Mouse (Mus musculus) fat pad, adult 2 months (tissue): Measurements from ENCODE around the gene Gm34653.
"Not testable (repeated sequence)": the region's sequence is repeated elsewhere in the genome, so short reads cannot be mapped to it uniquely, and the experiment has no call there.

Experiments
- DNase-seq: peaks from one replicate; pipeline ENCODE4 v3.0.0-alpha.2; 2011; ENCODE audit warnings: low read depth, low spot score; ENCODE audit errors: extremely low read depth

The Gm34653 gene

DNA sequence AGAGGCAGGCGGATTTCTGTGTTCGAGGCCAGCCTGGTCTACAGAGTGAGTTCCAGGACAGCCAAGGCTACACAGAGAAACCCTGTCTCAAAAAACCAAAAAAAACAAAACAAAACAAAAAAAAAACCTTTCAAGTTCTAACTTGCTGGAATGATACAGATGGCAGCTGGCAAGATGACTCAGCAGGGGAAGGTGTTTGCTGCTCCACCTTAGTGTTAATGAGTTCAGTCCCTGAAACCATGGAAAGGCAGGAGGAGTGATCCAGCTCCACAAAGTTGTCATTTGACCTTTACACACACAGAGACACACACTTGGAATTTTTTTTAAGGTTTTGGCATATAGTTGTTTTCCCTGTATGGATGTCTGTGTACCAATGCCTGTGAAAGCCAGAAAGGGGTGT, 16.9 kb upstream of the Gm34653 start:
- DNase-seq, result not testable (repeated sequence)

GRCm38 (mm10) chr2:34818492-34818891, 14.3 kb upstream of the Gm34653 start:
- DNase-seq, result no peak

DNA sequence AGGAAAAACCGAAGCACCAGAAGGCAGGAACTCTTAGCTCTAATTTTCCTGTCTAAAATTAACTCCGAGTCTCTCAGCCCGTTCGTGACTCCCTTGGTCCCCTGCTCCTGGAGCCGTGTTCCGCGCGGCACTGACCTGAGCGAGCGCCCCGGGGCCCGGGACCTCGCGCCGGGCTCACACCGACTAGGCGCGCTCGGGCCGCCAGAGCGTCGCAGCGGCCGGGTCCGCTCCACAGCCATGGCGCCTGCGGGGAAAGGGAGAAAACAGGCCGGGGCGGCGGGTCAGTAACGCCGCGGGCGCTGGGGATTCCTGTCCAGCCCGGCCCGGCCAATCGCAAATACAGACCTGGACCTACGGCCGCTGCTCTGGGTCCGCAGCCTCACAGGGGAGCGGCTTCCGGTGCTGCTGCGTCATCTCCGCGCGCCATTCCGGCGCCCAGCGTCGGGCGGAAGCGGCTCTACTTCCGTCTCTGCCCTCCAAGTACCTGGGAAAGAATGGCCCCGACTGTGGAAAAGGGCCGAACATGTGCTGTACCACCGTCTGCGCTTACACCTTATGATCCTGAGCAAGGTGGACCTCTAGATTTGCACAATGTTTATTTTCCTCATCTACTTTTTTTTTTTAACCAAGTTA, 6.9 kb upstream of the Gm34653 start, which contains the start of gene Fbxw2:
Gene Fbxw2 (minus strand): TSS at position 485 of the 633 bp plus-strand sequence.
- no peak for DNase-seq

GRCm38 (mm10) chr2:34826460-34827231, 6.2 kb upstream of the Gm34653 start:
- DNase-seq, result no peak

GRCm38 (mm10) chr2:34827591-34827990, 5.2 kb upstream of the Gm34653 start:
- DNase-seq, result no peak

DNA sequence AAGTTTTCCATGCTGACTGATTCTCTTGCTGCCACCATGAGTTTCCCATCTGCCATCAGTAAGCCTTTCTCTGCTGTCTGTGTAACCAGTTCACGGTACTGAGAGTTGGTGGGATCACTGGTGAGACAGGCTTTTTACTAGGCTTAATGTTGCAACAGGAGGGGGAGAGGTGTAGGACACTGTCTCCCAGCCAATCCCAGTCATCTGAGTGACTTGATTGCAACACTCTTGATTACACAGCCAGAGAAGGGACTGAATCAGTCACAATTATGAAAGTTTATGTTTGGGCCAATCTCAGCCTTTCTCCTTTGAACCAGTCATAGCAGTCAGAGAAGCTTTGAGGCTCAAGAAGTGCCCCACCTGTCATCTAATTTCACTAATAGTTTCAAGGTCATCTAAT, 4.8 kb upstream of the Gm34653 start:
- peak; percentile 83 for DNase-seq

DNA sequence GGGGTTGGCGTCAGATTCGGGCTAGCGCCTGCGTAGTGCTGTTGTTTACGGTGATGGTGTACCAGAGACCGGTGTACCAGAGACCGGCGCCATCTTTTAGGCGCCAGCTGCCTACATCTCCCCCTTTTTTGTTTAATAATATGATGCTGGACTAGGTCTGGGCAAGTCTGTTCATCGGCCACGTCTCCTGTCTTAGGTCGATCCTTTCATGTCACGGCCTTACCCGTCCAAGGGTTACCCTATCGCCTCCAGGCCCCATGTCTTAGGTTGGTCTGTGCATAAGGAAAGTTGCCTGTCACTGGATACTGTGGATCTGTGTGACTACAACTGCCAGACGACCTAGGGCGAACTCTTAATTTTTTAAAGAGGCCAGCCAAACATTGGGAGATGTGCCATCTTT, 2.7 kb upstream of the Gm34653 start:
- DNase-seq, result not testable (repeated sequence)

GRCm38 (mm10) chr2:34833624-34834023, 817 bp downstream of the Gm34653 start:
- no peak for DNase-seq

- DNase-seq, result no peak
Measured at GRCm38 (mm10) chr2:34835669-34836068, 2.9 kb downstream of the Gm34653 start.

GRCm38 (mm10) chr2:34840143-34840542, 7.3 kb downstream of the Gm34653 start:
- DNase-seq, result not testable (repeated sequence)

DNA sequence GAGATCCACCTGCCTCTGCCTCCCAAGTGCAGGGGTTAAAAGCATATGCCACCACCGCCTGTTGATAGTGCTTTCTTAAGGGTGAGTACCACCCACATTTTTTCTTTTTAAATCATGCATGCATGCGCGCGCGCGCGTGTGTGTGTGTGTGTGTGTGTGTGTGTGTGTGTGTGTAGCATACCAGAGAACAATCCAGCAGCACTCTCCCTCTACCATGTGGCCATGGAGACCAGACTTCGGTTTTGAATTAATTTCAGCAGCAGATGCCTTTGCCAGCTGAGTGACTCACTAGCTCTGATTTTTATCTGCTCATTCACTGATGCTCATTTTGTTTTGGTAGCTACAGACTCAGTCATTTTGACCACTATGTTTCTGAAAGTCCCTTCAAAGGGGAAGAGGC, 8.9 kb downstream of the Gm34653 start:
- no peak for DNase-seq

GRCm38 (mm10) chr2:34843211-34843939, 10.6 kb downstream of the Gm34653 start:
- DNase-seq, result no peak

DNA sequence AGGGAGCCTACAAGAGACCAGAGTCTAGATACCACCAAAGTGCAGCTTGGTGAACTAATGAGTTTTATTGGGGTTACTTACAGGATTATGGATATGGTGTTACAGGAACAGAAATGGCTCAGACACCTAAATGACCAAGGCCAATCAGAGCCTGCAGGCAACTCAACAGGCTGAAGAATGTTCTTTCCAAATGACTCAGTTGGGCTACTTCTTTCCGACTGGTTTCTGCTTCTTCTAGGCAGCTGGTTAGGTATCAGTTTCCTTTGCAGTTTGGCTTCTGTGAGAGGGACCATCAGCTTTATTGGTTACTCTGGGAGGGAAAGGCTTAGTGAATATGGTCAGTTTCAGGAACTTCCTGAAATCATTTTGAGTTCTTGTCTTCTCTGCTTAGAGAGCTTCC, 14.9 kb downstream of the Gm34653 start:
- DNase-seq, result no peak

DNA sequence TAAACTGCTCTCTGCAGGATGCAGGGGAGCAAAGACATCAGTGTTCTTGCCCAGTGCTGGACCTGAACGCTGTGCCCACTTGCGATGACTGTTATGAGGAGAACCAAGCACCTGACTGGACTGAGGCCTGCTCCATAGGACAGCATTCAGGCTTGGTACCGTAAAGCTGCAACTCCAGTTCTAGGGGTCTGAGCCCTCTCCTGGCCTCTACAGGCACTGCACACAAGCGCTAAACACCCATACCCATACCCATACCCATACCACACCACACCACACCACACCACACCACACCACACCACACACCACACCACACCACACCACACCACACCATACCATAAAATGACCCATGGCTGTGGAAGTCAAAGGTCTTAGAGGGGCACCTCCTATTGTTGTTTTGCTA, 22.5 kb downstream of the Gm34653 start:
- DNase-seq, result no peak

GRCm38 (mm10) chr2:34857728-34858127, 24.9 kb downstream of the Gm34653 start:
- DNase-seq, result no peak

GRCm38 (mm10) chr2:34869680-34870079, 36.9 kb downstream of the Gm34653 start:
- no peak for DNase-seq

GRCm38 (mm10) chr2:34870520-34871474, 38.0 kb downstream of the Gm34653 start:
- DNase-seq, result peak; percentile 71

GRCm38 (mm10) chr2:34874271-34874670, 41.5 kb downstream of the Gm34653 start, which contains the start of gene Cutal:
Gene Cutal, plus strand, starts transcription at chr2:34874396.
- DNase-seq, result no peak

DNA sequence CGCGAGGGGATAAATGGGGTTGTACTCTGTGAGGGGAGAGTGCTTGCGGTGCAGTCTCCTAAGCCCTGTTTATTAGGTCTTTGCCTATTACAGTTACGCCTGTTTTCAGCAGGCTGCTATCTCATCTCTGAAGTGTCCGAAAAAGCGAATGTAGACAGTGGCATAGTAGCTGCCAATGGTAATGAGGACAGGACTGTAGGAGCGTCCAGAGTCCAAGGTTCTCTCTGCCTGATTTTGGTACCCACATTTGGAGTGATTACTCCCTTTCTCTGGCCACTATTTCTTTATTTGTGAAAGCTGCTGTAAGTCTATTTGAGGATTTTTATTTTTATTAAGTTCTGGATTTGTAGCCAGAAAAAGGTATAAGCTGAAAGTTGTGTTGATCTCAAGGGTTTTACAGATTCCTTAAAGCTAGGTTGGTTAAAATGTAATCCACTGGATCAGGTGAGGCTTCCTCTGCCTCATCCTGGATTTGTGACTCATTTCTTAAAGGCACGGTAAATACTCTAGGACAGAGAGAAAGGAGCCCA, 42.1 kb downstream of the Gm34653 start, which contains the start of gene Psmd5:
Gene Psmd5 (minus strand): TSS at position 153 of the 530 bp plus-strand sequence.
- DNase-seq, result no peak

DNA sequence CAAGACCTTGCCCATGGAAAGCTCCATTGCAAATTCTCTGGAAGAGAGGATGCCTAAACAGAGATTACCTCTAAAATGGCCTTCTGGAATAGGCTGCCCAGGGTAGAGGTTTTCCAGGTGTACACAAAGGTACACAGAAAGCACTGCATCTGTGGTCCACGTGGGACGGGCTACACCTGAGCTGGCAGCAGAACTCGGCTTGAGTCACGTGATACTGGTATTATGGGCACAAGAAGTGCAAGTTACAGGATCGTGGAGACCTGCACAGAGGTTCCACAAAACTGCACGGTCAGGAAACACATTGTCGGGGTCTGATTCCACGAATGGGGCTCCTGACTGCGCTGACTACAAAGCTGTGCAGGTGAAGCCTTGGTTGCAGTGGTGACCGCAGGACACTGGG, 47.2 kb downstream of the Gm34653 start:
- DNase-seq, result no peak
